Mouse (Mus musculus): ENCODE measurements around the gene Pxk. TPM values are rescaled to one million over a fixed set of nuclear protein-coding genes. Genes with fewer than 3 reads are reported as not detected.

Pxk gene
- polyA plus RNA-seq, 1 experiment, result 25.1 TPM

GRCm38 (mm10) chr14:8139724-8140710 is 42.0 kb downstream of the Pxk start:
- no peaks in the 10 kb centered on the region for H3K27me3 ChIP-seq (ENCODE audit: control insufficient read depth, insufficient read depth, low read length)
- WGBS, result 82% methylated on average over 23 of the region's 23 CpGs
- DNase-seq, result peak; percentile 26
- H3K36me3 ChIP-seq (ENCODE audit: control insufficient read depth, insufficient read depth, low read length), result peaks cover 23% of the 10 kb centered on the region
- no peak for TF ChIP-seq CTCF (IDR thresholded peaks at IDR 0.05; ENCODE audit: borderline replicate concordance, control insufficient read depth, extremely low read depth, insufficient read depth, low read length, poor library complexity)
- TF ChIP-seq POLR2A (IDR thresholded peaks at IDR 0.05; ENCODE audit: control insufficient read depth, extremely low read depth, insufficient read depth, low read length, poor library complexity), result no peak
- no peak overlapping the region for H3K4me3 ChIP-seq (ENCODE audit: control insufficient read depth, insufficient read depth, low read length)
- H3K27ac ChIP-seq (ENCODE audit: control insufficient read depth, insufficient read depth, low read length), result no peak overlapping the region
- 0 out of 2 replicates have a peak, but pooled peaks cover 2% of the 10 kb centered on the region for H3K4me1 ChIP-seq (replicated peaks; ENCODE audit: control insufficient read depth, insufficient read depth, low read length)

GRCm38 (mm10) chr14:8141131-8141530 is 43.1 kb downstream of the Pxk start:
- TF ChIP-seq POLR2A (IDR thresholded peaks at IDR 0.05; ENCODE audit: control insufficient read depth, extremely low read depth, insufficient read depth, low read length, poor library complexity), result no peak
- TF ChIP-seq CTCF (IDR thresholded peaks at IDR 0.05; ENCODE audit: borderline replicate concordance, control insufficient read depth, extremely low read depth, insufficient read depth, low read length, poor library complexity), result no peak
- 80% methylated on average over 2 of the region's 2 CpGs for whole genome bisulfite sequencing
- H3K36me3 ChIP-seq (ENCODE audit: control insufficient read depth, insufficient read depth, low read length), result peaks cover 24% of the 10 kb centered on the region
- 0 out of 2 replicates have a peak, but pooled peaks cover 2% of the 10 kb centered on the region for H3K4me1 ChIP-seq (replicated peaks; ENCODE audit: control insufficient read depth, insufficient read depth, low read length)
- no peak overlapping the region for H3K4me3 ChIP-seq (ENCODE audit: control insufficient read depth, insufficient read depth, low read length)
- H3K27ac ChIP-seq (ENCODE audit: control insufficient read depth, insufficient read depth, low read length), result no peak overlapping the region
- H3K27me3 ChIP-seq (ENCODE audit: control insufficient read depth, insufficient read depth, low read length), result no peaks in the 10 kb centered on the region
- peak; percentile 33 for DNase-seq

GRCm38 (mm10) chr14:8145594-8146558 is 47.9 kb downstream of the Pxk start:
- no peak for TF ChIP-seq CTCF (IDR thresholded peaks at IDR 0.05; ENCODE audit: borderline replicate concordance, control insufficient read depth, extremely low read depth, insufficient read depth, low read length, poor library complexity)
- TF ChIP-seq POLR2A (IDR thresholded peaks at IDR 0.05; ENCODE audit: control insufficient read depth, extremely low read depth, insufficient read depth, low read length, poor library complexity), result no peak
- WGBS, result 96% methylated on average over 13 of the region's 13 CpGs
- Histone ChIP-seq H3K27me3 (ENCODE audit: control insufficient read depth, insufficient read depth, low read length) (no peaks in the 10 kb centered on the region), H3K27ac (ENCODE audit: control insufficient read depth, insufficient read depth, low read length) (no peak overlapping the region), H3K36me3 (ENCODE audit: control insufficient read depth, insufficient read depth, low read length) (peaks cover 29% of the 10 kb centered on the region), H3K4me3 (ENCODE audit: control insufficient read depth, insufficient read depth, low read length) (no peak overlapping the region), H3K4me1 (replicated peaks; ENCODE audit: control insufficient read depth, insufficient read depth, low read length) (no peaks in the 10 kb centered on the region)
- DNase-seq, result no peak

GRCm38 (mm10) chr14:8146611-8147223 is 48.7 kb downstream of the Pxk start:
- H3K27ac ChIP-seq (ENCODE audit: control insufficient read depth, insufficient read depth, low read length), result no peak overlapping the region
- H3K4me3 ChIP-seq (ENCODE audit: control insufficient read depth, insufficient read depth, low read length), result no peak overlapping the region
- H3K27me3 ChIP-seq (ENCODE audit: control insufficient read depth, insufficient read depth, low read length), result no peaks in the 10 kb centered on the region
- peaks cover 24% of the 10 kb centered on the region for H3K36me3 ChIP-seq (ENCODE audit: control insufficient read depth, insufficient read depth, low read length)
- TF ChIP-seq POLR2A (IDR thresholded peaks at IDR 0.05; ENCODE audit: control insufficient read depth, extremely low read depth, insufficient read depth, low read length, poor library complexity), result no peak
- no peak for TF ChIP-seq CTCF (IDR thresholded peaks at IDR 0.05; ENCODE audit: borderline replicate concordance, control insufficient read depth, extremely low read depth, insufficient read depth, low read length, poor library complexity)
- 95% methylated on average over 11 of the region's 11 CpGs for WGBS
- no peaks in the 10 kb centered on the region for H3K4me1 ChIP-seq (replicated peaks; ENCODE audit: control insufficient read depth, insufficient read depth, low read length)
- DNase-seq, result no peak

- H3K36me3 ChIP-seq (ENCODE audit: control insufficient read depth, insufficient read depth, low read length), result peaks cover 24% of the 10 kb centered on the region
- no peaks in the 10 kb centered on the region for H3K4me1 ChIP-seq (replicated peaks; ENCODE audit: control insufficient read depth, insufficient read depth, low read length)
- 94% methylated on average over 8 of the region's 8 CpGs for WGBS
These were observed 50.8 kb downstream of the Pxk start for GRCm38 (mm10) chr14:8148842-8149241.

More at GRCm38 (mm10) chr14:8148842-8149241, 50.8 kb downstream of the Pxk start:
- no peaks in the 10 kb centered on the region for H3K27me3 ChIP-seq (ENCODE audit: control insufficient read depth, insufficient read depth, low read length)
- no peak overlapping the region for H3K4me3 ChIP-seq (ENCODE audit: control insufficient read depth, insufficient read depth, low read length)
- H3K27ac ChIP-seq (ENCODE audit: control insufficient read depth, insufficient read depth, low read length), result no peak overlapping the region
- TF ChIP-seq POLR2A (IDR thresholded peaks at IDR 0.05; ENCODE audit: control insufficient read depth, extremely low read depth, insufficient read depth, low read length, poor library complexity) (no peak), CTCF (IDR thresholded peaks at IDR 0.05; ENCODE audit: borderline replicate concordance, control insufficient read depth, extremely low read depth, insufficient read depth, low read length, poor library complexity) (no peak)
- DNase-seq, result no peak
